Mouse (Mus musculus) limb, embryonic 10.5 days (tissue): ENCODE measurements around the gene Creb3. TPM values are rescaled to one million over a fixed set of nuclear protein-coding genes. Genes with fewer than 3 reads are reported as not detected.

Source experiments
- DNase-seq: peaks from one replicate; pipeline ENCODE4 v3.0.0-alpha.2; 2017; ENCODE audit warnings: low spot score
- H3K27ac ChIP-seq: fragments of 300-500 bp; sonication (generic); 2 replicates; pipeline ENCODE4 v1.5.1; 2016; ENCODE audit warnings: mild to moderate bottlenecking
- H3K27me3 ChIP-seq: fragments of 300-500 bp; sonication (generic); 2 replicates; pipeline ENCODE4 v1.6.1; 2016; ENCODE audit warnings: low read depth, mild to moderate bottlenecking; ENCODE audit not compliant: poor library complexity, severe bottlenecking
- H3K36me3 ChIP-seq: fragments of 300-500 bp; sonication (generic); 2 replicates; pipeline ENCODE4 v1.6.1; 2016; ENCODE audit warnings: mild to moderate bottlenecking, moderate library complexity
- H3K4me1 ChIP-seq: fragments of 300-500 bp; sonication (generic); 2 replicates; pipeline ENCODE4 v1.6.1; 2016
- H3K4me3 ChIP-seq: fragments of 300-500 bp; sonication (generic); 2 replicates; pipeline ENCODE4 v1.5.1; 2016; ENCODE audit warnings: mild to moderate bottlenecking, moderate library complexity
- H3K9me3 ChIP-seq: fragments of 300-500 bp; sonication (generic); replicated peaks from 2 replicates; pipeline ENCODE4 v1.6.1; 2016; ENCODE audit warnings: mild to moderate bottlenecking
- WGBS: fragments of 180-500 bp; shearing (Covaris S2); methylation state at CpG from one replicate; pipeline ENCODE4 v1.1.7; 2016; 5-methylcytosine and 5-hydroxymethylcytosine counted together
- polyA plus RNA-seq: library from polyadenylated mRNA; unstranded; fragments of >200 nt; fragmentation: Nextera tagmentation; extraction: Ambion mirVana; gene quantifications from 2 replicates; pipeline ENCODE4 v1.2.1, GENCODE M21; 2016

The Creb3 gene
- 27.3 and 40.5 TPM in 2 replicates for polyA plus RNA-seq

GRCm38 (mm10) chr4:43561997-43562768 is at the start of gene Creb3, which contains the start of gene Tln1:
Gene Creb3 (plus strand): TSS chr4:43562332.
Gene Tln1 (minus strand): TSS chr4:43562691.
- WGBS: under 1% methylated on average over 62 of the region's 62 CpGs
- H3K9me3 ChIP-seq: no peaks in the 10 kb centered on the region

GRCm38 (mm10) chr4:43512653-43513052 is 49.5 kb upstream of the Creb3 start:
- H3K36me3 ChIP-seq: peaks cover 16% of the 10 kb centered on the region

More at GRCm38 (mm10) chr4:43561997-43562768, at the start of gene Creb3, which contains the start of gene Tln1:
- Histone ChIP-seq H3K27ac (peak within 1 kb of the TSS; percentile 93), H3K4me3 (peak within 1 kb of the TSS; percentile 70), H3K36me3 (peaks cover 44% of the 10 kb centered on the region), H3K4me1 (peaks cover 51% of the 10 kb centered on the region), H3K27me3 (no peaks in the 10 kb centered on the region)
- peak; percentile 94 for DNase-seq

GRCm38 (mm10) chr4:43513300-43513699 is 48.8 kb upstream of the Creb3 start:
- Histone ChIP-seq H3K27ac (no peak overlapping the region), H3K4me1 (peaks cover 28% of the 10 kb centered on the region), H3K9me3 (no peaks in the 10 kb centered on the region), H3K4me3 (no peak overlapping the region), H3K36me3 (peaks cover 22% of the 10 kb centered on the region), H3K27me3 (peaks cover 24% of the 10 kb centered on the region)
- DNase-seq: no peak
- 91% methylated on average over 4 of the region's 4 CpGs for WGBS

More at GRCm38 (mm10) chr4:43512653-43513052, 49.5 kb upstream of the Creb3 start:
- Histone ChIP-seq H3K9me3 (no peaks in the 10 kb centered on the region), H3K27me3 (peaks cover 24% of the 10 kb centered on the region), H3K4me1 (peaks cover 32% of the 10 kb centered on the region), H3K27ac (no peak overlapping the region), H3K4me3 (no peak overlapping the region)
- 63% methylated on average over 7 of the region's 7 CpGs for WGBS
- no peak for DNase-seq

- no peak for DNase-seq
- Histone ChIP-seq H3K4me1 (peaks cover 28% of the 10 kb centered on the region), H3K27me3 (peaks cover 25% of the 10 kb centered on the region), H3K4me3 (no peak overlapping the region), H3K27ac (no peak overlapping the region), H3K36me3 (peaks cover 22% of the 10 kb centered on the region), H3K9me3 (no peaks in the 10 kb centered on the region)
- 81% methylated on average over 4 of the region's 4 CpGs for WGBS
These were observed 48.3 kb upstream of the Creb3 start for GRCm38 (mm10) chr4:43513791-43514190.

GRCm38 (mm10) chr4:43515764-43516708 is 46.1 kb upstream of the Creb3 start:
- Histone ChIP-seq H3K27ac (peak overlapping the region; percentile 46; the same call in 1 of the 2 replicates), H3K4me3 (no peak overlapping the region), H3K36me3 (peaks cover 22% of the 10 kb centered on the region), H3K4me1 (peaks cover 42% of the 10 kb centered on the region), H3K27me3 (peaks cover 33% of the 10 kb centered on the region), H3K9me3 (no peaks in the 10 kb centered on the region)
- no peak for DNase-seq
- WGBS: 79% methylated on average over 11 of the region's 11 CpGs

GRCm38 (mm10) chr4:43519551-43519950 is 42.6 kb upstream of the Creb3 start:
- Histone ChIP-seq H3K27me3 (peaks cover 66% of the 10 kb centered on the region), H3K36me3 (peaks cover 22% of the 10 kb centered on the region), H3K4me1 (peaks cover 74% of the 10 kb centered on the region), H3K4me3 (peak overlapping the region; percentile 32), H3K9me3 (no peaks in the 10 kb centered on the region), H3K27ac (no peak overlapping the region)
- no peak for DNase-seq
- 13% methylated on average over 10 of the region's 10 CpGs for WGBS

GRCm38 (mm10) chr4:43519956-43520355 is 42.2 kb upstream of the Creb3 start:
- peaks cover 22% of the 10 kb centered on the region for H3K36me3 ChIP-seq
- H3K4me1 ChIP-seq: peaks cover 75% of the 10 kb centered on the region
- no peak overlapping the region for H3K27ac ChIP-seq
- WGBS: 13% methylated on average over 6 of the region's 6 CpGs
- DNase-seq: peak; percentile 90
- peak overlapping the region; percentile 32 for H3K4me3 ChIP-seq
- no peaks in the 10 kb centered on the region for H3K9me3 ChIP-seq
- H3K27me3 ChIP-seq: peaks cover 70% of the 10 kb centered on the region

GRCm38 (mm10) chr4:43527880-43528279 is 34.3 kb upstream of the Creb3 start:
- Histone ChIP-seq H3K27me3 (peaks cover 40% of the 10 kb centered on the region), H3K9me3 (no peaks in the 10 kb centered on the region), H3K27ac (no peak overlapping the region), H3K4me3 (no peak overlapping the region), H3K4me1 (peaks cover 18% of the 10 kb centered on the region), H3K36me3 (peaks cover 21% of the 10 kb centered on the region)
- 66% methylated on average over 5 of the region's 5 CpGs for WGBS
- no peak for DNase-seq

- Histone ChIP-seq H3K27me3 (peaks cover 34% of the 10 kb centered on the region), H3K36me3 (peaks cover 27% of the 10 kb centered on the region), H3K9me3 (no peaks in the 10 kb centered on the region), H3K27ac (no peak overlapping the region), H3K4me1 (peaks cover 12% of the 10 kb centered on the region), H3K4me3 (no peak overlapping the region)
- 76% methylated on average over 9 of the region's 9 CpGs for WGBS
- no peak for DNase-seq
These were observed 33.6 kb upstream of the Creb3 start for GRCm38 (mm10) chr4:43528487-43528886.

GRCm38 (mm10) chr4:43530081-43530501 is 32.0 kb upstream of the Creb3 start:
- H3K4me3 ChIP-seq: no peak overlapping the region
- H3K9me3 ChIP-seq: no peaks in the 10 kb centered on the region
- H3K27ac ChIP-seq: no peak overlapping the region
- no peaks in the 10 kb centered on the region for H3K4me1 ChIP-seq
- WGBS: 82% methylated on average over 8 of the region's 8 CpGs
- H3K27me3 ChIP-seq: peaks cover 18% of the 10 kb centered on the region
- H3K36me3 ChIP-seq: peaks cover 43% of the 10 kb centered on the region
- no peak for DNase-seq

GRCm38 (mm10) chr4:43530581-43530980 is 31.6 kb upstream of the Creb3 start:
- Histone ChIP-seq H3K4me3 (no peak overlapping the region), H3K27me3 (peaks cover 13% of the 10 kb centered on the region), H3K4me1 (no peaks in the 10 kb centered on the region), H3K36me3 (peaks cover 48% of the 10 kb centered on the region), H3K9me3 (no peaks in the 10 kb centered on the region), H3K27ac (no peak overlapping the region)
- peak; percentile 73 for DNase-seq
- WGBS: 32% methylated on average over 7 of the region's 7 CpGs

GRCm38 (mm10) chr4:43533270-43533669 is 28.9 kb upstream of the Creb3 start:
- Histone ChIP-seq H3K36me3 (peaks cover 75% of the 10 kb centered on the region), H3K27me3 (no peaks in the 10 kb centered on the region), H3K4me3 (no peak overlapping the region), H3K27ac (no peak overlapping the region), H3K4me1 (no peaks in the 10 kb centered on the region), H3K9me3 (no peaks in the 10 kb centered on the region)
- DNase-seq: no peak
- 84% methylated on average over 9 of the region's 9 CpGs for WGBS
